Mouse (Mus musculus): ENCODE measurements at regions not wholly inside any gene's neighbourhood (a gene's known extent, or its start where the extent isn't known, plus 50 kb on each side); places are given as distances from the start of the nearest gene placed in this dataset.
"Not testable (repeated sequence)": the region's sequence is repeated elsewhere in the genome, so short reads cannot be mapped to it uniquely, and the experiment has no call there.

GRCm38 (mm10) chr8:126132076-126132475, 137.1 kb downstream of the Kcnk1 start:
- H3K27me3 ChIP-seq (ENCODE audit: control insufficient read depth, insufficient read depth, low read length) = no peaks in the 10 kb centered on the region
- WGBS = 69% methylated on average over 4 of the region's 4 CpGs

GRCm38 (mm10) chr8:126132918-126133317, 137.9 kb downstream of the Kcnk1 start:
- not testable (repeated sequence) for H3K36me3 ChIP-seq (ENCODE audit: control insufficient read depth, insufficient read depth, low read length); ATAC-seq (ENCODE audit: low read depth); H3K27ac ChIP-seq (ENCODE audit: low read depth, low read length)

More at GRCm38 (mm10) chr8:126132076-126132475, 137.1 kb downstream of the Kcnk1 start:
- ATAC-seq (ENCODE audit: low read depth) = no peak
- no peak overlapping the region for H3K27ac ChIP-seq (ENCODE audit: low read depth, low read length)
- no peaks in the 10 kb centered on the region for H3K9me3 ChIP-seq (ENCODE audit: control insufficient read depth, low read length)
- no peak overlapping the region for H3K4me3 ChIP-seq (ENCODE audit: low read depth, low read length)
- H3K36me3 ChIP-seq (ENCODE audit: control insufficient read depth, insufficient read depth, low read length) = no peaks in the 10 kb centered on the region
- no peak overlapping the region for H3K9ac ChIP-seq (replicated peaks; ENCODE audit: low read depth, low read length)
- no peaks in the 10 kb centered on the region for H3K4me1 ChIP-seq (ENCODE audit: control insufficient read depth, insufficient read depth, low read length)
- no peak overlapping the region for H3K4me2 ChIP-seq (ENCODE audit: low read depth, low read length)

GRCm38 (mm10) chr8:126135100-126135499, 140.1 kb downstream of the Kcnk1 start:
- Histone ChIP-seq H3K36me3 (ENCODE audit: control insufficient read depth, insufficient read depth, low read length) (no peaks in the 10 kb centered on the region), H3K27ac (ENCODE audit: low read depth, low read length) (no peak overlapping the region), H3K4me3 (ENCODE audit: low read depth, low read length) (no peak overlapping the region), H3K4me2 (ENCODE audit: low read depth, low read length) (no peak overlapping the region), H3K9me3 (ENCODE audit: control insufficient read depth, low read length) (no peaks in the 10 kb centered on the region), H3K27me3 (ENCODE audit: control insufficient read depth, insufficient read depth, low read length) (peaks cover 14% of the 10 kb centered on the region), H3K4me1 (ENCODE audit: control insufficient read depth, insufficient read depth, low read length) (peaks cover 6% of the 10 kb centered on the region; the same call in 1 of the 2 replicates), H3K9ac (replicated peaks; ENCODE audit: low read depth, low read length) (no peak overlapping the region)
- ATAC-seq (ENCODE audit: low read depth) = no peak
- WGBS = 80% methylated on average over 10 of the region's 10 CpGs

More at GRCm38 (mm10) chr8:126132918-126133317, 137.9 kb downstream of the Kcnk1 start:
- not testable (repeated sequence) for H3K4me1 ChIP-seq (ENCODE audit: control insufficient read depth, insufficient read depth, low read length); H3K4me3 ChIP-seq (ENCODE audit: low read depth, low read length); H3K9me3 ChIP-seq (ENCODE audit: control insufficient read depth, low read length); H3K4me2 ChIP-seq (ENCODE audit: low read depth, low read length); H3K27me3 ChIP-seq (ENCODE audit: control insufficient read depth, insufficient read depth, low read length); H3K9ac ChIP-seq (replicated peaks; ENCODE audit: low read depth, low read length)
- 95% methylated on average over 4 of the region's 4 CpGs for WGBS

GRCm38 (mm10) chr8:126135573-126135972, 140.6 kb downstream of the Kcnk1 start:
- ATAC-seq (ENCODE audit: low read depth) = no peak

GRCm38 (mm10) chr8:126136946-126137345, 142.0 kb downstream of the Kcnk1 start:
- Histone ChIP-seq H3K4me3 (ENCODE audit: low read depth, low read length) (no peak overlapping the region), H3K27me3 (ENCODE audit: control insufficient read depth, insufficient read depth, low read length) (peaks cover 15% of the 10 kb centered on the region), H3K27ac (ENCODE audit: low read depth, low read length) (no peak overlapping the region), H3K36me3 (ENCODE audit: control insufficient read depth, insufficient read depth, low read length) (no peaks in the 10 kb centered on the region), H3K4me1 (ENCODE audit: control insufficient read depth, insufficient read depth, low read length) (peaks cover 6% of the 10 kb centered on the region; the same call in 1 of the 2 replicates), H3K9me3 (ENCODE audit: control insufficient read depth, low read length) (no peaks in the 10 kb centered on the region), H3K9ac (replicated peaks; ENCODE audit: low read depth, low read length) (no peak overlapping the region), H3K4me2 (ENCODE audit: low read depth, low read length) (no peak overlapping the region)
- ATAC-seq (ENCODE audit: low read depth) = no peak
- WGBS = 88% methylated on average over 3 of the region's 3 CpGs

More at GRCm38 (mm10) chr8:126135573-126135972, 140.6 kb downstream of the Kcnk1 start:
- 74% methylated on average over 3 of the region's 3 CpGs for WGBS
- peaks cover 15% of the 10 kb centered on the region for H3K27me3 ChIP-seq (ENCODE audit: control insufficient read depth, insufficient read depth, low read length)
- H3K4me2 ChIP-seq (ENCODE audit: low read depth, low read length) = no peak overlapping the region
- H3K36me3 ChIP-seq (ENCODE audit: control insufficient read depth, insufficient read depth, low read length) = no peaks in the 10 kb centered on the region
- H3K9me3 ChIP-seq (ENCODE audit: control insufficient read depth, low read length) = no peaks in the 10 kb centered on the region
- no peak overlapping the region for H3K4me3 ChIP-seq (ENCODE audit: low read depth, low read length)
- no peak overlapping the region for H3K9ac ChIP-seq (replicated peaks; ENCODE audit: low read depth, low read length)
- H3K4me1 ChIP-seq (ENCODE audit: control insufficient read depth, insufficient read depth, low read length) = peaks cover 6% of the 10 kb centered on the region; the same call in 1 of the 2 replicates
- no peak overlapping the region for H3K27ac ChIP-seq (ENCODE audit: low read depth, low read length)

GRCm38 (mm10) chr8:126137452-126137851, 142.5 kb downstream of the Kcnk1 start:
- Histone ChIP-seq H3K4me1 (ENCODE audit: control insufficient read depth, insufficient read depth, low read length) (peaks cover 6% of the 10 kb centered on the region; the same call in 1 of the 2 replicates), H3K4me2 (ENCODE audit: low read depth, low read length) (no peak overlapping the region), H3K4me3 (ENCODE audit: low read depth, low read length) (no peak overlapping the region), H3K27me3 (ENCODE audit: control insufficient read depth, insufficient read depth, low read length) (peaks cover 15% of the 10 kb centered on the region), H3K36me3 (ENCODE audit: control insufficient read depth, insufficient read depth, low read length) (no peaks in the 10 kb centered on the region), H3K9me3 (ENCODE audit: control insufficient read depth, low read length) (no peaks in the 10 kb centered on the region), H3K27ac (ENCODE audit: low read depth, low read length) (no peak overlapping the region), H3K9ac (replicated peaks; ENCODE audit: low read depth, low read length) (no peak overlapping the region)
- ATAC-seq (ENCODE audit: low read depth) = no peak
- 55% methylated on average over 4 of the region's 4 CpGs for WGBS

- under 1% methylated on average over 86 of the region's 95 CpGs for WGBS
- Histone ChIP-seq H3K9ac (replicated peaks; ENCODE audit: low read depth, low read length) (peak overlapping the region; percentile 61), H3K4me1 (ENCODE audit: control insufficient read depth, insufficient read depth, low read length) (peaks cover 6% of the 10 kb centered on the region; the same call in 1 of the 2 replicates), H3K36me3 (ENCODE audit: control insufficient read depth, insufficient read depth, low read length) (no peaks in the 10 kb centered on the region), H3K27ac (ENCODE audit: low read depth, low read length) (no peak overlapping the region), H3K27me3 (ENCODE audit: control insufficient read depth, insufficient read depth, low read length) (peaks cover 15% of the 10 kb centered on the region), H3K9me3 (ENCODE audit: control insufficient read depth, low read length) (no peaks in the 10 kb centered on the region), H3K4me3 (ENCODE audit: low read depth, low read length) (peak overlapping the region; percentile 56), H3K4me2 (ENCODE audit: low read depth, low read length) (peak overlapping the region; percentile 93)
- peak; percentile 71 for ATAC-seq (ENCODE audit: low read depth)
Measured at GRCm38 (mm10) chr8:126138645-126139545, 143.9 kb downstream of the Kcnk1 start.

- Histone ChIP-seq H3K4me3 (ENCODE audit: low read depth, low read length) (peak overlapping the region; percentile 56), H3K27me3 (ENCODE audit: control insufficient read depth, insufficient read depth, low read length) (peaks cover 15% of the 10 kb centered on the region), H3K27ac (ENCODE audit: low read depth, low read length) (no peak overlapping the region), H3K36me3 (ENCODE audit: control insufficient read depth, insufficient read depth, low read length) (no peaks in the 10 kb centered on the region), H3K4me1 (ENCODE audit: control insufficient read depth, insufficient read depth, low read length) (peaks cover 6% of the 10 kb centered on the region; the same call in 1 of the 2 replicates), H3K9ac (replicated peaks; ENCODE audit: low read depth, low read length) (no peak overlapping the region; the same call in 1 of the 2 replicates), H3K4me2 (ENCODE audit: low read depth, low read length) (peak overlapping the region; percentile 93), H3K9me3 (ENCODE audit: control insufficient read depth, low read length) (no peaks in the 10 kb centered on the region)
- WGBS = 22% methylated on average over 11 of the region's 11 CpGs
- no peak for ATAC-seq (ENCODE audit: low read depth)
Measured at GRCm38 (mm10) chr8:126139546-126139870, 144.5 kb downstream of the Kcnk1 start.

GRCm38 (mm10) chr8:126140998-126141397, 146.0 kb downstream of the Kcnk1 start:
- no peak for ATAC-seq (ENCODE audit: low read depth)
- H3K9me3 ChIP-seq (ENCODE audit: control insufficient read depth, low read length) = no peaks in the 10 kb centered on the region

More at GRCm38 (mm10) chr8:126140998-126141397, 146.0 kb downstream of the Kcnk1 start:
- peaks cover 15% of the 10 kb centered on the region for H3K27me3 ChIP-seq (ENCODE audit: control insufficient read depth, insufficient read depth, low read length)
- no peak overlapping the region for H3K27ac ChIP-seq (ENCODE audit: low read depth, low read length)
- no peak overlapping the region for H3K4me2 ChIP-seq (ENCODE audit: low read depth, low read length)
- no peak overlapping the region for H3K9ac ChIP-seq (replicated peaks; ENCODE audit: low read depth, low read length)
- peaks cover 6% of the 10 kb centered on the region; the same call in 1 of the 2 replicates for H3K4me1 ChIP-seq (ENCODE audit: control insufficient read depth, insufficient read depth, low read length)
- H3K4me3 ChIP-seq (ENCODE audit: low read depth, low read length) = no peak overlapping the region
- no peaks in the 10 kb centered on the region for H3K36me3 ChIP-seq (ENCODE audit: control insufficient read depth, insufficient read depth, low read length)
- 76% methylated on average over 6 of the region's 6 CpGs for WGBS

All from neural tube, embryonic 14.5 days (tissue).